Mouse (Mus musculus): ENCODE results near the gene Crygn.

- TF ChIP-seq CTCF (IDR thresholded peaks at IDR 0.05; ENCODE audit: borderline replicate concordance, extremely low read depth, insufficient read depth, insufficient read length) (no peak), POLR2A (IDR thresholded peaks at IDR 0.05; ENCODE audit: borderline replicate concordance, extremely low read depth, insufficient read depth, insufficient read length, poor library complexity, severe bottlenecking) (no peak)
These were observed 21.0 kb upstream of the Crygn start for GRCm38 (mm10) chr5:24778843-24779140.
